Mouse (Mus musculus): ENCODE results near the gene Pax2. TPM values are rescaled to one million over a fixed set of nuclear protein-coding genes. Genes with fewer than 3 reads are reported as not detected.
"Not testable (repeated sequence)": the region's sequence is repeated elsewhere in the genome, so short reads cannot be mapped to it uniquely, and the experiment has no call there.

The Pax2 gene
- polyA plus RNA-seq, 1 experiment from 2014 or later: 8.0 TPM

GRCm38 (mm10) chr19:44834218-44835041 lies 78.6 kb downstream of the Pax2 start:
- 6% methylated on average over 10 of the region's 11 CpGs for WGBS
- Histone ChIP-seq H3K9me3 (ENCODE audit: control insufficient read depth, low read length) (no peaks in the 10 kb centered on the region), H3K9ac (ENCODE audit: low read length) (no peak overlapping the region), H3K4me1 (ENCODE audit: control insufficient read depth, insufficient read depth, low read length) (peaks cover 14% of the 10 kb centered on the region; the same call in 1 of the 2 replicates), H3K4me2 (ENCODE audit: low read depth) (no peak overlapping the region; the same call in 1 of the 2 replicates), H3K27ac (ENCODE audit: low read depth, low read length) (no peak overlapping the region), H3K27me3 (ENCODE audit: control insufficient read depth, insufficient read depth, low read length) (peaks cover 63% of the 10 kb centered on the region), H3K4me3 (ENCODE audit: low read depth, low read length) (no peak overlapping the region), H3K36me3 (ENCODE audit: control insufficient read depth, insufficient read depth, low read length) (no peaks in the 10 kb centered on the region)
- ATAC-seq (ENCODE audit: insufficient read depth, low FRiP score, low TSS enrichment): no peak
- no peak for DNase-seq (ENCODE audit: low spot score)

- peaks cover 14% of the 10 kb centered on the region; the same call in 1 of the 2 replicates for H3K4me1 ChIP-seq (ENCODE audit: control insufficient read depth, insufficient read depth, low read length)
- peak; percentile 30 for DNase-seq (ENCODE audit: low spot score)
- no peak overlapping the region; the same call in none of the 2 replicates for H3K9ac ChIP-seq (ENCODE audit: low read length)
- peaks cover 70% of the 10 kb centered on the region for H3K27me3 ChIP-seq (ENCODE audit: control insufficient read depth, insufficient read depth, low read length)
- H3K4me2 ChIP-seq (ENCODE audit: low read depth): peak overlapping the region; percentile 63
- H3K27ac ChIP-seq (ENCODE audit: low read depth, low read length): no peak overlapping the region
- no peaks in the 10 kb centered on the region for H3K36me3 ChIP-seq (ENCODE audit: control insufficient read depth, insufficient read depth, low read length)
- no peaks in the 10 kb centered on the region for H3K9me3 ChIP-seq (ENCODE audit: control insufficient read depth, low read length)
- H3K4me3 ChIP-seq (ENCODE audit: low read depth, low read length): peak overlapping the region; percentile 33
- WGBS: 3% methylated on average over 34 of the region's 34 CpGs
- no peak for ATAC-seq (ENCODE audit: insufficient read depth, low FRiP score, low TSS enrichment)
Observed at GRCm38 (mm10) chr19:44835042-44835930, 79.4 kb downstream of the Pax2 start.

- peak overlapping the region; percentile 63 for H3K4me2 ChIP-seq (ENCODE audit: low read depth)
- H3K27ac ChIP-seq (ENCODE audit: low read depth, low read length): no peak overlapping the region
- peaks cover 14% of the 10 kb centered on the region; the same call in 1 of the 2 replicates for H3K4me1 ChIP-seq (ENCODE audit: control insufficient read depth, insufficient read depth, low read length)
- WGBS: under 1% methylated on average over 64 of the region's 71 CpGs
- H3K27me3 ChIP-seq (ENCODE audit: control insufficient read depth, insufficient read depth, low read length): peaks cover 70% of the 10 kb centered on the region
- no peaks in the 10 kb centered on the region for H3K9me3 ChIP-seq (ENCODE audit: control insufficient read depth, low read length)
- no peaks in the 10 kb centered on the region for H3K36me3 ChIP-seq (ENCODE audit: control insufficient read depth, insufficient read depth, low read length)
- ATAC-seq (ENCODE audit: insufficient read depth, low FRiP score, low TSS enrichment) (peak; percentile 35; the same call in 1 of the 2 replicates), DNase-seq (ENCODE audit: low spot score) (peak; percentile 57)
- peak overlapping the region; percentile 33 for H3K4me3 ChIP-seq (ENCODE audit: low read depth, low read length)
- peak overlapping the region; percentile 42 for H3K9ac ChIP-seq (ENCODE audit: low read length)
Observed at GRCm38 (mm10) chr19:44835931-44836861, 80.4 kb downstream of the Pax2 start.

- Histone ChIP-seq H3K9ac (ENCODE audit: low read length) (no peak overlapping the region), H3K9me3 (ENCODE audit: control insufficient read depth, low read length) (no peaks in the 10 kb centered on the region), H3K27ac (ENCODE audit: low read depth, low read length) (no peak overlapping the region), H3K27me3 (ENCODE audit: control insufficient read depth, insufficient read depth, low read length) (peaks cover 70% of the 10 kb centered on the region), H3K4me3 (ENCODE audit: low read depth, low read length) (no peak overlapping the region), H3K36me3 (ENCODE audit: control insufficient read depth, insufficient read depth, low read length) (no peaks in the 10 kb centered on the region), H3K4me1 (ENCODE audit: control insufficient read depth, insufficient read depth, low read length) (peaks cover 14% of the 10 kb centered on the region; the same call in 1 of the 2 replicates), H3K4me2 (ENCODE audit: low read depth) (no peak overlapping the region)
- no peak for ATAC-seq (ENCODE audit: insufficient read depth, low FRiP score, low TSS enrichment)
- 2% methylated on average over 37 of the region's 37 CpGs for WGBS
- peak; percentile 41 for DNase-seq (ENCODE audit: low spot score)
Observed at GRCm38 (mm10) chr19:44837426-44838205, 81.8 kb downstream of the Pax2 start.

GRCm38 (mm10) chr19:44838321-44838720 lies 82.5 kb downstream of the Pax2 start:
- ATAC-seq (ENCODE audit: insufficient read depth, low FRiP score, low TSS enrichment) (no peak), DNase-seq (ENCODE audit: low spot score) (no peak)
- Histone ChIP-seq H3K4me1 (ENCODE audit: control insufficient read depth, insufficient read depth, low read length) (peaks cover 14% of the 10 kb centered on the region; the same call in 1 of the 2 replicates), H3K27ac (ENCODE audit: low read depth, low read length) (no peak overlapping the region), H3K27me3 (ENCODE audit: control insufficient read depth, insufficient read depth, low read length) (peaks cover 66% of the 10 kb centered on the region), H3K9ac (ENCODE audit: low read length) (no peak overlapping the region), H3K36me3 (ENCODE audit: control insufficient read depth, insufficient read depth, low read length) (no peaks in the 10 kb centered on the region), H3K9me3 (ENCODE audit: control insufficient read depth, low read length) (no peaks in the 10 kb centered on the region), H3K4me3 (ENCODE audit: low read depth, low read length) (no peak overlapping the region), H3K4me2 (ENCODE audit: low read depth) (no peak overlapping the region)
- WGBS: 10% methylated on average over 9 of the region's 9 CpGs

- peaks cover 24% of the 10 kb centered on the region for H3K27me3 ChIP-seq (ENCODE audit: control insufficient read depth, insufficient read depth, low read length)
- 92% methylated on average over 15 of the region's 15 CpGs for WGBS
- H3K9me3 ChIP-seq (ENCODE audit: control insufficient read depth, low read length); H3K4me2 ChIP-seq (ENCODE audit: low read depth); ATAC-seq (ENCODE audit: insufficient read depth, low FRiP score, low TSS enrichment); H3K27ac ChIP-seq (ENCODE audit: low read depth, low read length); H3K9ac ChIP-seq (ENCODE audit: low read length); DNase-seq (ENCODE audit: low spot score); H3K4me1 ChIP-seq (ENCODE audit: control insufficient read depth, insufficient read depth, low read length); H3K36me3 ChIP-seq (ENCODE audit: control insufficient read depth, insufficient read depth, low read length); H3K4me3 ChIP-seq (ENCODE audit: low read depth, low read length): not testable (repeated sequence)
Observed at GRCm38 (mm10) chr19:44842661-44843060, 86.8 kb downstream of the Pax2 start.

GRCm38 (mm10) chr19:44849465-44849864 lies 93.6 kb downstream of the Pax2 start:
- 81% methylated on average over 12 of the region's 12 CpGs for WGBS
- no peaks in the 10 kb centered on the region for H3K36me3 ChIP-seq (ENCODE audit: control insufficient read depth, insufficient read depth, low read length)
- no peaks in the 10 kb centered on the region for H3K27me3 ChIP-seq (ENCODE audit: control insufficient read depth, insufficient read depth, low read length)
- no peak for DNase-seq (ENCODE audit: low spot score)
- no peak overlapping the region for H3K9ac ChIP-seq (ENCODE audit: low read length)
- H3K4me3 ChIP-seq (ENCODE audit: low read depth, low read length): no peak overlapping the region
- H3K4me1 ChIP-seq (ENCODE audit: control insufficient read depth, insufficient read depth, low read length): no peaks in the 10 kb centered on the region
- H3K4me2 ChIP-seq (ENCODE audit: low read depth): no peak overlapping the region
- no peak overlapping the region for H3K27ac ChIP-seq (ENCODE audit: low read depth, low read length)
- H3K9me3 ChIP-seq (ENCODE audit: control insufficient read depth, low read length): no peaks in the 10 kb centered on the region
- ATAC-seq (ENCODE audit: insufficient read depth, low FRiP score, low TSS enrichment): no peak
